Mouse (Mus musculus) thymus, adult 2 months (tissue): Measurements from ENCODE around the gene Taar9. TPM values are rescaled to one million over a fixed set of nuclear protein-coding genes. Genes with fewer than 3 reads are reported as not detected.

ENCODE experiments used
- DNase-seq: peaks from one replicate; pipeline ENCODE4 v3.0.0; 2021
- H3K27ac ChIP-seq: fragments of 200-500 bp; 2 replicates; pipeline ENCODE4 v1.5.1; 2012; ENCODE audit warnings: low read length, control low read depth; ENCODE audit not compliant: control insufficient read depth, insufficient read depth
- H3K27me3 ChIP-seq: fragments of 200-500 bp; 2 replicates; pipeline ENCODE4 v1.6.1; 2012; ENCODE audit warnings: mild to moderate bottlenecking, low read length, moderate library complexity, mixed read lengths; ENCODE audit not compliant: control insufficient read depth, insufficient read depth
- H3K36me3 ChIP-seq: fragments of 200-500 bp; 2 replicates; pipeline ENCODE4 v1.6.1; 2012; ENCODE audit warnings: mild to moderate bottlenecking, low read length, moderate library complexity; ENCODE audit not compliant: control insufficient read depth, insufficient read depth
- H3K4me1 ChIP-seq: fragments of 200-500 bp; replicated peaks from 2 replicates; pipeline ENCODE4 v1.6.1; 2012; ENCODE audit warnings: low read length; ENCODE audit not compliant: control insufficient read depth, insufficient read depth
- H3K4me3 ChIP-seq: fragments of 200-500 bp; 2 replicates; pipeline ENCODE4 v1.5.1; 2012; ENCODE audit warnings: mild to moderate bottlenecking, low read length, control low read depth, moderate library complexity; ENCODE audit not compliant: control insufficient read depth, insufficient read depth
- CTCF ChIP-seq: fragments of 200-500 bp; IDR thresholded peaks from 2 replicates; pipeline ENCODE4 v1.5.1; 2012; ENCODE audit warnings: mild to moderate bottlenecking, control low read depth, low read length, moderate library complexity, borderline replicate concordance; ENCODE audit not compliant: control insufficient read depth, poor library complexity, insufficient read depth; ENCODE audit errors: extremely low read depth
- POLR2A ChIP-seq: fragments of 200-500 bp; IDR thresholded peaks from 2 replicates; pipeline ENCODE4 v1.6.1; 2012; ENCODE audit warnings: mild to moderate bottlenecking, low read length, control low read depth, moderate library complexity; ENCODE audit not compliant: control insufficient read depth, poor library complexity, insufficient read depth; ENCODE audit errors: extremely low read depth
- WGBS: fragments of 180-500 bp; shearing (Covaris S2); methylation state at CpG from one replicate; pipeline ENCODE4 v1.1.7; 2018; 5-methylcytosine and 5-hydroxymethylcytosine counted together
- polyA plus RNA-seq: library from polyadenylated mRNA; depleted of rRNA; stranded (reverse); fragments of >200 nt; gene quantifications from 2 replicates; pipeline ENCODE4 v1.2.3, GENCODE M21; 2012

Gene Taar9
- polyA plus RNA-seq, 1 experiment: not detected

- no peak for DNase-seq
- Histone ChIP-seq H3K4me3 (no peak overlapping the region), H3K27ac (no peak overlapping the region), H3K36me3 (no peaks in the 10 kb centered on the region), H3K27me3 (no peaks in the 10 kb centered on the region), H3K4me1 (no peaks in the 10 kb centered on the region)
- 87% methylated on average over 7 of the region's 7 CpGs for WGBS
- TF ChIP-seq CTCF (no peak), POLR2A (no peak)
Measured at GRCm38 (mm10) chr10:24134071-24134645, 24.8 kb upstream of the Taar9 start.

GRCm38 (mm10) chr10:24133132-24133531 lies 23.8 kb upstream of the Taar9 start:
- TF ChIP-seq POLR2A (no peak), CTCF (no peak)
- 17% methylated on average over 2 of the region's 2 CpGs for WGBS
- Histone ChIP-seq H3K4me3 (no peak overlapping the region), H3K4me1 (no peaks in the 10 kb centered on the region), H3K27ac (no peak overlapping the region), H3K27me3 (no peaks in the 10 kb centered on the region), H3K36me3 (no peaks in the 10 kb centered on the region)
- no peak for DNase-seq

GRCm38 (mm10) chr10:24132273-24132672 lies 22.9 kb upstream of the Taar9 start:
- peak overlapping the region; percentile 29; the same call in 1 of the 2 replicates for H3K27ac ChIP-seq
- DNase-seq: no peak
- H3K4me1 ChIP-seq: no peaks in the 10 kb centered on the region
- no peak overlapping the region for H3K4me3 ChIP-seq
- WGBS: 81% methylated on average over 5 of the region's 5 CpGs
- no peaks in the 10 kb centered on the region for H3K36me3 ChIP-seq
- TF ChIP-seq POLR2A (no peak), CTCF (no peak)
- H3K27me3 ChIP-seq: no peaks in the 10 kb centered on the region

GRCm38 (mm10) chr10:24131451-24132262 lies 22.3 kb upstream of the Taar9 start:
- no peak overlapping the region for H3K27ac ChIP-seq
- no peak overlapping the region for H3K4me3 ChIP-seq

GRCm38 (mm10) chr10:24111116-24111778 lies 1.9 kb upstream of the Taar9 start:
- Histone ChIP-seq H3K27ac (no peak overlapping the region), H3K36me3 (no peaks in the 10 kb centered on the region), H3K4me3 (no peak overlapping the region), H3K27me3 (no peaks in the 10 kb centered on the region), H3K4me1 (no peaks in the 10 kb centered on the region)
- no peak for TF ChIP-seq CTCF
- TF ChIP-seq POLR2A: no peak
- WGBS: 53% methylated on average over 6 of the region's 6 CpGs
- peak; percentile 17 for DNase-seq

More at GRCm38 (mm10) chr10:24131451-24132262, 22.3 kb upstream of the Taar9 start:
- WGBS: 40% methylated on average over 9 of the region's 9 CpGs
- no peaks in the 10 kb centered on the region for H3K4me1 ChIP-seq
- no peaks in the 10 kb centered on the region for H3K36me3 ChIP-seq
- TF ChIP-seq CTCF (no peak), POLR2A (no peak)
- H3K27me3 ChIP-seq: no peaks in the 10 kb centered on the region
- peak; percentile 55 for DNase-seq

GRCm38 (mm10) chr10:24108236-24108635 lies 1.1 kb downstream of the Taar9 start:
- no peak for TF ChIP-seq CTCF
- no peak for TF ChIP-seq POLR2A
- 86% methylated on average over 3 of the region's 3 CpGs for WGBS
- Histone ChIP-seq H3K27me3 (no peaks in the 10 kb centered on the region), H3K36me3 (no peaks in the 10 kb centered on the region), H3K27ac (no peak overlapping the region), H3K4me3 (no peak overlapping the region), H3K4me1 (no peaks in the 10 kb centered on the region)
- no peak for DNase-seq
